In genomic region chr16:36934841-36935620, GRCm38 (mm10) we compare ENCODE assay signal across 9 mouse cellular contexts. TPM values are rescaled to one million over a fixed set of nuclear protein-coding genes. Genes with fewer than 3 reads are reported as not detected.
DNase-seq lines count a peak whose midpoint lies in the region; ATAC-seq and TF ChIP-seq lines count a peak whose summit lies in the region.
"Had no signal": no experiment of that assay in that cellular context is flagged by ENCODE, and none has a peak within 500 bp of the region (broad histone marks: within the 10 kb centered on the region; RNA-seq: fewer than 3 reads in every experiment).

TSS of gene Hcls1 (plus strand) at chr16:36934983.

- no peak for TF ChIP-seq POLR2A in limb, embryonic 14.5 days (IDR thresholded peaks at IDR 0.05; ENCODE audit: borderline replicate concordance, extremely low read depth, insufficient read depth, insufficient read length)

- H3K36me3 ChIP-seq in limb, embryonic 14.5 days (ENCODE audit: control insufficient read depth, insufficient read depth, low read length): peaks cover 28% of the 10 kb centered on the region
- peaks cover 33% of the 10 kb centered on the region for H3K36me3 ChIP-seq in forebrain, embryonic 10.5 days (replicated peaks)

- peaks cover 6% of the 10 kb centered on the region; the same call in 1 of the 2 replicates for H3K4me1 ChIP-seq in limb, embryonic 14.5 days (ENCODE audit: control insufficient read depth, insufficient read depth, low read length)
- no peaks in the 10 kb centered on the region for H3K4me1 ChIP-seq in forebrain, embryonic 10.5 days
- H3K4me1 ChIP-seq: neural tube, embryonic 13.5 days had no signal

- H3K9me3 ChIP-seq in limb, embryonic 14.5 days (ENCODE audit: control insufficient read depth, low read length): no peaks in the 10 kb centered on the region
- no peaks in the 10 kb centered on the region for H3K9me3 ChIP-seq in forebrain, embryonic 10.5 days
- H3K9me3 ChIP-seq: neural tube, embryonic 13.5 days had no signal

- no peak within 1 kb of the TSS for H3K4me3 ChIP-seq in limb, embryonic 14.5 days (replicated peaks; ENCODE audit: low read length)
- no peak within 1 kb of the TSS for H3K4me3 ChIP-seq in forebrain, embryonic 10.5 days
- H3K4me3 ChIP-seq: neural tube, embryonic 13.5 days had no signal

- H3K9ac ChIP-seq in limb, embryonic 14.5 days (ENCODE audit: low read depth, low read length, severe bottlenecking): no peak within 1 kb of the TSS
- H3K9ac ChIP-seq: neural tube, embryonic 13.5 days had no signal

- DNase-seq in right cerebral cortex, postnatal 10 days (ENCODE audit: low spot score in 2 of 2): peak; percentile 36 to 38
- no peak for DNase-seq in right cerebral cortex, adult 2 months (ENCODE audit: low spot score in 2 of 2)
- DNase-seq in limb, embryonic 14.5 days (ENCODE audit: low spot score): no peak
- DNase-seq in embryo, embryonic 11 days: no peak
- no peak for DNase-seq in forebrain, embryonic 10.5 days (ENCODE audit: extremely low spot score, low spot score)
- no peak for DNase-seq in ovary, postnatal 10 days (ENCODE audit: low spot score)

- no peaks in the 10 kb centered on the region for H3K27me3 ChIP-seq in limb, embryonic 14.5 days (ENCODE audit: control insufficient read depth, insufficient read depth, low read length)
- H3K27me3 ChIP-seq in forebrain, embryonic 10.5 days (ENCODE audit: poor library complexity, severe bottlenecking): no peaks in the 10 kb centered on the region
- H3K27me3 ChIP-seq: neural tube, embryonic 13.5 days had no signal

- ATAC-seq in granulocyte monocyte progenitor cell, adult 5-6 weeks (replicated peaks; ENCODE audit: poor library complexity, severe bottlenecking): peak; percentile 69
- no peak for ATAC-seq in limb, embryonic 14.5 days (ENCODE audit: low FRiP score, low read depth)
- peak; percentile 69 for ATAC-seq in neutrophil, adult 5-6 weeks (ENCODE audit: extremely low read depth, insufficient number of reproducible peaks, low FRiP score, poor library complexity, severe bottlenecking)

- peak within 1 kb of the TSS; percentile 35; the same call in 1 of the 2 replicates for H3K27ac ChIP-seq in limb, embryonic 14.5 days (replicated peaks; ENCODE audit: low read depth, low read length)
- H3K27ac ChIP-seq in forebrain, embryonic 10.5 days: no peak within 1 kb of the TSS
- H3K27ac ChIP-seq: neural tube, embryonic 13.5 days had no signal

- WGBS in limb, embryonic 14.5 days: 72% methylated on average over 7 of the region's 7 CpGs
- WGBS in forebrain, embryonic 10.5 days: 86% methylated on average over 7 of the region's 7 CpGs

- H3K4me2 ChIP-seq in limb, embryonic 14.5 days (replicated peaks; ENCODE audit: low read depth, low read length, severe bottlenecking): no peak within 1 kb of the TSS
- H3K4me2 ChIP-seq: neural tube, embryonic 13.5 days had no signal

RNA-seq across cellular contexts. Expression of gene Hcls1, which starts in this region (rescaled TPM):
- 61.8 and 73.6 TPM in 2 replicates for total RNA-seq in granulocyte monocyte progenitor cell, adult 5-6 weeks (2014; fragmentation: Nextera tagmentation)
- total RNA-seq in granulocyte monocyte progenitor cell, adult 5-6 weeks (2017): 110 and 125 TPM in 2 replicates
- 5.3 and 7.7 TPM in 2 replicates for polyA plus RNA-seq in limb, embryonic 14.5 days (2012; rRNA removed)
- polyA plus RNA-seq in limb, embryonic 14.5 days (2014; fragmentation: Nextera tagmentation; extraction: Ambion mirVana): 2.3 and 3.3 TPM in 2 replicates
- 537 and 551 TPM in 2 replicates for total RNA-seq in neutrophil, adult 5-6 weeks (2017)
- polyA plus RNA-seq in forebrain, embryonic 10.5 days (2016; fragmentation: Nextera tagmentation; extraction: Ambion mirVana): 1.7 and 2.9 TPM in 2 replicates

Comparison
In these comparisons a context has a peak if more than half of its experiments do, and no peak if none do; other contexts are left out.
1. DNase-seq: peak in right cerebral cortex, postnatal 10 days (2 of 2); none in right cerebral cortex, adult 2 months (0 of 2), limb, embryonic 14.5 days (single experiment), embryo, embryonic 11 days (single experiment), forebrain, embryonic 10.5 days (single experiment) and ovary, postnatal 10 days (single experiment).